Mouse (Mus musculus): ENCODE data around the gene Ss18l2. TPM values are rescaled to one million over a fixed set of nuclear protein-coding genes. Genes with fewer than 3 reads are reported as not detected.

Ss18l2 gene
- polyA plus RNA-seq, 1 experiment from 2014 or later = 134 TPM

- ATAC-seq (ENCODE audit: insufficient read depth, low FRiP score, low TSS enrichment) = no peak
- H3K27ac ChIP-seq (ENCODE audit: low read depth, low read length) = no peak overlapping the region
- H3K9me3 ChIP-seq (ENCODE audit: control insufficient read depth, low read length) = no peaks in the 10 kb centered on the region
- no peaks in the 10 kb centered on the region for H3K4me1 ChIP-seq (ENCODE audit: control insufficient read depth, insufficient read depth, low read length)
- 95% methylated on average over 6 of the region's 6 CpGs for WGBS
- H3K27me3 ChIP-seq (ENCODE audit: control insufficient read depth, insufficient read depth, low read length) = no peaks in the 10 kb centered on the region
- DNase-seq (ENCODE audit: low spot score) = no peak
- no peak overlapping the region for H3K4me2 ChIP-seq (ENCODE audit: low read depth)
- no peak overlapping the region for H3K4me3 ChIP-seq (ENCODE audit: low read depth, low read length)
- no peak overlapping the region for H3K9ac ChIP-seq (ENCODE audit: low read length)
- H3K36me3 ChIP-seq (ENCODE audit: control insufficient read depth, insufficient read depth, low read length) = peaks cover 12% of the 10 kb centered on the region
These were observed 30.4 kb downstream of the Ss18l2 start for GRCm38 (mm10) chr9:121740490-121740889.

DNA sequence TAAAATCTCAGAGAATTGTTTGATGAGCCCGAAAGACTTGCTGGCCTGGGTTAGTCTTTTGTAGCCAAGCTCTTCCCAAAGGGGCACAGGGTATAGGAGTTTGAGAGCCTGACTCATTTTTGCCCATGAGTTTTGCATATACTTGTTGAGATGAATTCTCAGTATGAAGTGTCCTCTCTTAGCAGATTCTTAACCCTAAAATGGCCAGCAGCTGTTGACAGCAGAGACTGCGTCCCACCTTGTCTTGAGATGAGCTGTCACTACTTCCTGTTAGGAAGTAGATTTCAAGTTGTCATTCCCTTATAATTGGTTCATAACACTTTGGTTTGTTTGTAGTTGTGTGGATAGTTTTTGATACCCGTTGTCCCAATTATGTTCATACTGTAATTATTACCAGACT lies 31.0 kb downstream of the Ss18l2 start:
- H3K36me3 ChIP-seq (ENCODE audit: control insufficient read depth, insufficient read depth, low read length) = peaks cover 14% of the 10 kb centered on the region
- ATAC-seq (ENCODE audit: insufficient read depth, low FRiP score, low TSS enrichment) (no peak), DNase-seq (ENCODE audit: low spot score) (no peak)
- H3K4me3 ChIP-seq (ENCODE audit: low read depth, low read length) = no peak overlapping the region
- no peak overlapping the region for H3K4me2 ChIP-seq (ENCODE audit: low read depth)
- no peaks in the 10 kb centered on the region for H3K4me1 ChIP-seq (ENCODE audit: control insufficient read depth, insufficient read depth, low read length)
- no peaks in the 10 kb centered on the region for H3K9me3 ChIP-seq (ENCODE audit: control insufficient read depth, low read length)
- no peak overlapping the region for H3K27ac ChIP-seq (ENCODE audit: low read depth, low read length)
- H3K27me3 ChIP-seq (ENCODE audit: control insufficient read depth, insufficient read depth, low read length) = no peaks in the 10 kb centered on the region
- WGBS = 94% methylated on average over 3 of the region's 3 CpGs
- no peak overlapping the region for H3K9ac ChIP-seq (ENCODE audit: low read length)

DNA sequence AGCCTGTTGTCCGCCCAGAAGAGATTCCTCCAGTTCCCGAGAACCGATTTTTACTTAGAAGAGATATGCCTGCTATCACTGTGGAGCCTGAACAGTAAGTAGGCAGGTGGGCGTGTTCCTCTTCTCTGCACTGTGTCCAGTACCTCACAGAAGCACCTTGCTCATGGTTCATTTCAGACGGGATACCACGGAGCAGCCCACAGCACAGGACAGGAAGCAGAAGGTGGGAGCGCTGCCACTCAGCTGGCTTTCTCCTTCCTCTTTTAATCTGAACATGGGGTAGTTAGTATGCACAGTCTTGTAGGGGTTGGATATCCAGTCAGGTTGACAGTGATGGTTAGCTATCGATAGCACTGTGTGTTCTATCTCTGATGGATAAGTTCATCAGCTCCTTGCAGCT lies 33.9 kb downstream of the Ss18l2 start:
- WGBS = 85% methylated on average over 8 of the region's 8 CpGs
- Histone ChIP-seq H3K9me3 (ENCODE audit: control insufficient read depth, low read length) (no peaks in the 10 kb centered on the region), H3K9ac (ENCODE audit: low read length) (no peak overlapping the region), H3K27me3 (ENCODE audit: control insufficient read depth, insufficient read depth, low read length) (no peaks in the 10 kb centered on the region), H3K36me3 (ENCODE audit: control insufficient read depth, insufficient read depth, low read length) (peaks cover 27% of the 10 kb centered on the region), H3K4me2 (ENCODE audit: low read depth) (no peak overlapping the region), H3K27ac (ENCODE audit: low read depth, low read length) (no peak overlapping the region), H3K4me1 (ENCODE audit: control insufficient read depth, insufficient read depth, low read length) (no peaks in the 10 kb centered on the region), H3K4me3 (ENCODE audit: low read depth, low read length) (no peak overlapping the region)
- ATAC-seq (ENCODE audit: insufficient read depth, low FRiP score, low TSS enrichment) (no peak), DNase-seq (ENCODE audit: low spot score) (no peak)

- Histone ChIP-seq H3K36me3 (ENCODE audit: control insufficient read depth, insufficient read depth, low read length) (peaks cover 34% of the 10 kb centered on the region), H3K27me3 (ENCODE audit: control insufficient read depth, insufficient read depth, low read length) (no peaks in the 10 kb centered on the region), H3K27ac (ENCODE audit: low read depth, low read length) (no peak overlapping the region), H3K4me3 (ENCODE audit: low read depth, low read length) (no peak overlapping the region), H3K9ac (ENCODE audit: low read length) (no peak overlapping the region), H3K4me2 (ENCODE audit: low read depth) (no peak overlapping the region), H3K9me3 (ENCODE audit: control insufficient read depth, low read length) (no peaks in the 10 kb centered on the region), H3K4me1 (ENCODE audit: control insufficient read depth, insufficient read depth, low read length) (no peaks in the 10 kb centered on the region)
- DNase-seq (ENCODE audit: low spot score) = no peak
- ATAC-seq (ENCODE audit: insufficient read depth, low FRiP score, low TSS enrichment) = no peak
- 92% methylated on average over 9 of the region's 9 CpGs for WGBS
These were observed 42.6 kb downstream of the Ss18l2 start for GRCm38 (mm10) chr9:121752774-121753173.

GRCm38 (mm10) chr9:121754624-121755023 lies 44.5 kb downstream of the Ss18l2 start:
- Histone ChIP-seq H3K36me3 (ENCODE audit: control insufficient read depth, insufficient read depth, low read length) (peaks cover 28% of the 10 kb centered on the region), H3K4me1 (ENCODE audit: control insufficient read depth, insufficient read depth, low read length) (peaks cover 9% of the 10 kb centered on the region), H3K9me3 (ENCODE audit: control insufficient read depth, low read length) (no peaks in the 10 kb centered on the region), H3K4me2 (ENCODE audit: low read depth) (no peak overlapping the region), H3K27ac (ENCODE audit: low read depth, low read length) (no peak overlapping the region), H3K4me3 (ENCODE audit: low read depth, low read length) (no peak overlapping the region), H3K9ac (ENCODE audit: low read length) (no peak overlapping the region), H3K27me3 (ENCODE audit: control insufficient read depth, insufficient read depth, low read length) (no peaks in the 10 kb centered on the region)
- DNase-seq (ENCODE audit: low spot score) = no peak
- WGBS = 91% methylated on average over 3 of the region's 3 CpGs
- no peak for ATAC-seq (ENCODE audit: insufficient read depth, low FRiP score, low TSS enrichment)

DNA sequence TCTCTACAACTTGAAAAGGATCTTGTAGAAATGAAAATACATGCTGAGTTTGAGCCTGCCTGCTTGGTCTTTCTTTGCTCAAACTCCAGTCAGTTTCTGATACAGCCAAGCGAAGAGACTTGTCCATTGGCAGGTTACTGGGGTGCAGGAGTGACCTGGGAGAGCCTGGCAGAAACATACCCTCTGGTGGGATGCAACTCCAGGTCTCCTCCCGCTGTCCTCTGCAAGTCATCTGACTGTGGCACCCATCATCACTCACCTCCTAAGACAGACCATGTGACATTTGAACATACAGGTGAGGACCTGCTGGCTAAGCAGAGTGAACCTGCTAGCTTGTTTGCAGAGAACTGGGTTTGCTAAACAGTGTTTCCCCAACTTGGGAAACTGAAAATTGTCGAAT lies 46.7 kb downstream of the Ss18l2 start:
- H3K4me3 ChIP-seq (ENCODE audit: low read depth, low read length) = no peak overlapping the region
- H3K27ac ChIP-seq (ENCODE audit: low read depth, low read length) = no peak overlapping the region
- H3K9ac ChIP-seq (ENCODE audit: low read length) = no peak overlapping the region
- H3K4me1 ChIP-seq (ENCODE audit: control insufficient read depth, insufficient read depth, low read length) = peaks cover 20% of the 10 kb centered on the region
- H3K36me3 ChIP-seq (ENCODE audit: control insufficient read depth, insufficient read depth, low read length) = peaks cover 15% of the 10 kb centered on the region
- no peak overlapping the region for H3K4me2 ChIP-seq (ENCODE audit: low read depth)
- WGBS = 89% methylated on average over 3 of the region's 3 CpGs
- H3K27me3 ChIP-seq (ENCODE audit: control insufficient read depth, insufficient read depth, low read length) = no peaks in the 10 kb centered on the region
- no peak for DNase-seq (ENCODE audit: low spot score)
- no peak for ATAC-seq (ENCODE audit: insufficient read depth, low FRiP score, low TSS enrichment)
- no peaks in the 10 kb centered on the region for H3K9me3 ChIP-seq (ENCODE audit: control insufficient read depth, low read length)

DNA sequence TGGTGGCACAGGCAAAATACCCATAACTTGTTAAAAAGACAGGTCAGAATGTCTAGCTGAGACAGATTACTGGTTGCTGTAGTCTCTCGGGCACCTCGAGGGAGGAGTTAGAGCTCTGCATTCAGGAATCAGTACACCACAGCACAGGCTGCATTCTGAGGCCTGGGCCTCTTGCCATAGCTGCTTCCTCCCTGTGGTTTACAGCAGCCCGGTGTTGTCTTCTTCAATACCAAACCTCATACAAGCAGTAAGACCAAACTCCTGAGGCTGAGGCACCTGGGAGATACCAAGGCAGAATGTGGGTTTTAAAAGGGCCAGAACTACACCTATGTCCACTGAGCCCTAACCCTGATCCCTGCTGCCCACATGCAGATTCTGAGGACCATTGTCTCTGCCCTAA lies 47.3 kb downstream of the Ss18l2 start:
- Histone ChIP-seq H3K36me3 (ENCODE audit: control insufficient read depth, insufficient read depth, low read length) (peaks cover 13% of the 10 kb centered on the region), H3K4me3 (ENCODE audit: low read depth, low read length) (no peak overlapping the region), H3K4me1 (ENCODE audit: control insufficient read depth, insufficient read depth, low read length) (peaks cover 20% of the 10 kb centered on the region), H3K9me3 (ENCODE audit: control insufficient read depth, low read length) (no peaks in the 10 kb centered on the region), H3K4me2 (ENCODE audit: low read depth) (no peak overlapping the region), H3K27ac (ENCODE audit: low read depth, low read length) (no peak overlapping the region), H3K27me3 (ENCODE audit: control insufficient read depth, insufficient read depth, low read length) (no peaks in the 10 kb centered on the region), H3K9ac (ENCODE audit: low read length) (no peak overlapping the region)
- DNase-seq (ENCODE audit: low spot score) (peak; percentile 31), ATAC-seq (ENCODE audit: insufficient read depth, low FRiP score, low TSS enrichment) (no peak)
- 74% methylated on average over 3 of the region's 3 CpGs for WGBS

GRCm38 (mm10) chr9:121757835-121758814 lies 48.0 kb downstream of the Ss18l2 start:
- peaks cover 14% of the 10 kb centered on the region for H3K36me3 ChIP-seq (ENCODE audit: control insufficient read depth, insufficient read depth, low read length)
- H3K27me3 ChIP-seq (ENCODE audit: control insufficient read depth, insufficient read depth, low read length) = no peaks in the 10 kb centered on the region
- peak overlapping the region; percentile 99 for H3K4me2 ChIP-seq (ENCODE audit: low read depth)
- WGBS = 55% methylated on average over 10 of the region's 10 CpGs
- DNase-seq (ENCODE audit: low spot score) (peak; percentile 33), ATAC-seq (ENCODE audit: insufficient read depth, low FRiP score, low TSS enrichment) (no peak)
- H3K4me1 ChIP-seq (ENCODE audit: control insufficient read depth, insufficient read depth, low read length) = peaks cover 20% of the 10 kb centered on the region
- H3K27ac ChIP-seq (ENCODE audit: low read depth, low read length) = no peak overlapping the region
- no peak overlapping the region; the same call in 1 of the 2 replicates for H3K9ac ChIP-seq (ENCODE audit: low read length)
- no peaks in the 10 kb centered on the region for H3K9me3 ChIP-seq (ENCODE audit: control insufficient read depth, low read length)
- H3K4me3 ChIP-seq (ENCODE audit: low read depth, low read length) = peak overlapping the region; percentile 92
